Mouse (Mus musculus) CD4-positive, CD25-positive, alpha-beta regulatory T cell, adult 2 months (primary cell): Measurements from ENCODE around the gene Tnfsf13b.

Experiments used
- DNase-seq: peaks from one replicate; pipeline ENCODE4 v3.0.0-alpha.2; 2012; ENCODE audit warnings: low read depth, low spot score

Tnfsf13b gene

GRCm38 (mm10) chr8:10045743-10046142 is 39.5 kb downstream of the Tnfsf13b start:
- no peak for DNase-seq

GRCm38 (mm10) chr8:10049162-10049561 is 42.9 kb downstream of the Tnfsf13b start:
- DNase-seq, result no peak

- no peak for DNase-seq
Measured at GRCm38 (mm10) chr8:10051576-10051975, 45.3 kb downstream of the Tnfsf13b start.

DNA sequence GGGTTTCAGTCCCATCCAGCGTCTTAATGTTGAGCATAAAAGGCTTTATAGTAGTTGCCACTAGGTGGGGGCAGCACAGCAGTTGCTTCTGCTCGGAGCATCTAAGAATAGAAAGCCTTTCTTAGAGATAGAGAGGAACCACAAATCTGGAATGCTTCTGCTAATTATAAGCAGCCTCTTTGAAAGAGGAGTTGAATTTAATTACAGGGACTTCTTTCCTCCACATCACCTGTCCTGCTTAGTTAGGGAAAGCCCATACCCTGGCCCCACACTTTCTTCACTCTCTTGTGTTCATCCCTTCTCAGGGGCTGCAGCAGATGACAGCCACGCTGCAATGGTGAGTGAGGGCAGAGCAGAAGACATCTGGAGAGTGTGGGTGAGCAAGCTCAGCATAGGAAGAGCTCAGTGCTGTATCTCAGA is 47.3 kb downstream of the Tnfsf13b start:
- no peak for DNase-seq

DNA sequence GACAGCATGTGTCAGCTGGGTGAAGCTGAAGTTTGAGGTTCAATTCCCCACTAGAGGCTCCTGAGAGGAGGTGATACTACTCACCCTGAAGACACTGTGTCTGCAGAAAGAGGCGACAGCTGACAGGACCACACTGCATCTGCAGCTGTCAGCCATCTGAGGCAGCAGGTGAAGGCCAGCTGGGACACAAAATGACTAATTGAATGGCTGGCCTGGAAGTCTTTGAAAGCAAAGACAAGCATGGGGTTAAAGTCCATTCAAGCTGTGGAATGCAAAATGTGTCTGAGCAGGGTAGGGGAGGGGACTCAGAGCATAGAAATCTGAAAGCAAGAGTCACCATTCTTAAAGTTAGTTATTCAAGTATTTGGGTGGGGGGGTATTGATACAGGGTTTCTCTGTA is 54.7 kb downstream of the Tnfsf13b start:
- DNase-seq, result no peak

GRCm38 (mm10) chr8:10066906-10067305 is 60.6 kb downstream of the Tnfsf13b start:
- no peak for DNase-seq

DNA sequence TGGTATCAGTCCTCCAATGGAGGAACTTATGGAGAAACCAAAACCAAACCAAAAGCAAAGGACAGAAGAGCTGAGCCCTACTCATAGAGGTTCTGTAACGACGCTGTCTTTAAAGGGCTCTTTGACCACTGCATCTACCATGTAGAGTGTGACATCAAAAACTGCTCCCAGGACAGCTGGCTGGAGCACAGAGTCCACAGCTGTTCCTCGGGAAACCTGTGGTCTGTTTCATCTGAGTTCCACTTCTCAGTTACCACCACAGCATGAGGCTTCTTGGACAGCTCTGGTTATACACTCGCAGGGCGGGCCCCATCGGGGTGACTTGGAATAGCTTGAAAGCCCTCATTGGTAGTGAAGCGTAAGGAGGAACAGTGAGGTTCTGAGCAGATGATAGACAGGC is 61.5 kb downstream of the Tnfsf13b start:
- no peak for DNase-seq

DNA sequence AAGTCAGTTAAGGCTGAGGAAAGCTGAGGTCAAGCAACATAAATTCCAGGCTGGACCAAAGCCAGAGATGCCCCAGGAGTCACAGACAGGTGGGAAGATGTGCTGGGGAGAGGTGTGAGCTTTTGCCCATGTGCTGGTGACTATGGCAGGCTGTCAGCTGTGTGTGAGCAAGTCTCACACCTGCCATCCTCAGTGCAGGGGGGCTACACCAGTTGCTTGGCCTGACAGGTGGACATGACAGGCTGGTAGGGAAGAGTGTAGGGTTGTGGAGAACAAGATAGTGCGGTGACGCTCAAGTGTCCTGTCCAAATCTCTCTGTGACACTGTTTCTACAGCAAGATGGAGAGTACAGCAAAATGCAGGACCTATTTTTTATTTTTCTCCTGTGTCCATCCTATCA is 66.1 kb downstream of the Tnfsf13b start:
- no peak for DNase-seq
